Mouse (Mus musculus) thymus, adult 2 months (tissue): Measurements from ENCODE around the gene Cog3.

Experiments
- CTCF ChIP-seq: fragments of 200-500 bp; IDR thresholded peaks from 2 replicates; pipeline ENCODE4 v1.5.1; 2012; ENCODE audit warnings: mild to moderate bottlenecking, control low read depth, low read length, moderate library complexity, borderline replicate concordance; ENCODE audit not compliant: control insufficient read depth, poor library complexity, insufficient read depth; ENCODE audit errors: extremely low read depth
- POLR2A ChIP-seq: fragments of 200-500 bp; IDR thresholded peaks from 2 replicates; pipeline ENCODE4 v1.6.1; 2012; ENCODE audit warnings: mild to moderate bottlenecking, low read length, control low read depth, moderate library complexity; ENCODE audit not compliant: control insufficient read depth, poor library complexity, insufficient read depth; ENCODE audit errors: extremely low read depth

DNA sequence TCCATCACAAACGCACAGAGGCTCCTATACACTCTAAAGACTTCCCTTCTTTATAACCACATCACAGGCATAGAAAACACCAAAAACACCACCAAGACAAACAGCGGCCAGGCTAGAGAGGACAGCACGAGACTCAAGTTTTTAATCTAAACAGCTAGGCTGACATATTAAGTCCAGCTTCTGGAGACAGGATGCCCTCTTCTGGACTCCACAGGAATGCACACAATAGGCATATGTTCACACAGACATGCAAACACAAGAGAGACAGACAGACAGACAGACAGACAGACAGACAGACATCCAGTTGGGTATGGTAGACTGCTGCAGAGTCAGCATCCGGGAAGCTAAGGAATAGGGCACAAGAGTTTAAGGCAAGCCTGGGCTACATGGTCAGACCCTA, 40.7 kb downstream of the Cog3 start:
- TF ChIP-seq CTCF, result no peak
- TF ChIP-seq POLR2A, result no peak
